ENCODE assay signal across 8 mouse cellular contexts in the genomic region with DNA sequence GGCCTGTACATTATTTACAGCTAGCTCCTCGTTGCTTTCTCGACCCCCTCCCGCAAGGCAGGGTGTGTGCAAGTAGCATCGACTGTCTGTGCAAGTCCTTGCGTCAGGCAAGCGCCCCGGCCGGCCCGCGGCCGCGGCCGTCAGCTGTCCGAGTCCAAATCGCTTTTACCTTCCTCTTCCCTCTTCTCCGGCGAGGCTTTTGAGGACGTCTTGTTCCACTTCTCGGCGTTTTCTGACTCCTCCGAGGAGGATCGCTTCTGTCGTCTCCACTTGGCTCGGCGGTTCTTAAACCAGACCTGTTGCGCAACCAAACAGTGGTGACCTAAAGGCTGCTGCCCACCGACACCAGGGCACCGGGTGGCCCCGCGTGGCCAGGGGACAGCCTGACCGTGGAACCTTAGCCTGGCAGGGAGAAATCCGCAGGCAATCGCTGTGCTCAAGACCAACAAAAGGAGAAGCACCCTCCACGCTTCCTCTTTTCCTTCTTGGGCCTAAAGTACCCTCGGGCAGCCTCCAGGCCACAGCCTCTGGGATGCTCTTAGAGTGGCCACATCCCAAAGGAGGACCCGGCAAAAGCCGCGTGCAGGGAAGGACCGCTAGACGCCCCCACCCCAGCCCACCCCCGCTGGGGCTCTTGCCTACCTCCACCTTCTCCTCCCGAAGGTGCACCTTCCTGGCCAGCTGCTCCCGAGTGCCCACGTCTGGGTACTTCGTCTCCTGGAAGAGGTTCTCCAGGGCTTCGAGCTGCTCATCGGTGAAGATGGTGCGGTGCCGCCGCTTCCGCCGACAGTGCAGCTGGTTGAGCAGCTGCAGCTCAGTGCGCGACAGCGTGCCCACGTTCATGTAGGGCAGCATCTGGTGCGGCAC. TPM values are rescaled to one million over a fixed set of nuclear protein-coding genes. Genes with fewer than 3 reads are reported as not detected.
DNase-seq lines count a peak whose midpoint lies in the region; ATAC-seq and TF ChIP-seq lines count a peak whose summit lies in the region.

No protein-coding gene starts in this region.

- no peaks in the 10 kb centered on the region for H3K36me3 ChIP-seq in kidney, postnatal 0 days (ENCODE audit: insufficient read depth, low read length)
- no peaks in the 10 kb centered on the region for H3K36me3 ChIP-seq in hindbrain, embryonic 14.5 days (replicated peaks; ENCODE audit: control insufficient read depth, insufficient read depth)
- H3K36me3 ChIP-seq in midbrain, embryonic 14.5 days (ENCODE audit: control insufficient read depth, insufficient read depth, low read length), result no peaks in the 10 kb centered on the region

- ATAC-seq in kidney, postnatal 0 days (replicated peaks; ENCODE audit: low FRiP score, low read depth), result no peak
- ATAC-seq in hindbrain, embryonic 14.5 days (ENCODE audit: low FRiP score), result peak; percentile 21; the same call in 1 of the 2 replicates
- ATAC-seq in midbrain, embryonic 14.5 days (ENCODE audit: low FRiP score, low TSS enrichment), result no peak; the same call in 1 of the 2 replicates

- DNase-seq in kidney, postnatal 0 days (ENCODE audit: low spot score), result peak; percentile 42
- no peak for DNase-seq in kidney, adult 18-20 months
- peak; percentile 68 for DNase-seq in embryo, embryonic 9.5 days (ENCODE audit: extremely low spot score)
- DNase-seq in hindbrain, embryonic 14.5 days (ENCODE audit: low spot score), result peak; percentile 45
- peak; percentile 64 for DNase-seq in midbrain, embryonic 14.5 days
- no peak for DNase-seq in urinary bladder, adult 18-20 months (ENCODE audit: low spot score in 2 of 2)
- no peak for DNase-seq in spleen, adult 12 weeks (ENCODE audit: low spot score)
- DNase-seq in Muller cell, postnatal 12 days (ENCODE audit: inconsistent ontology term), result no peak

- no peak overlapping the region for H3K9ac ChIP-seq in kidney, postnatal 0 days (ENCODE audit: low read depth, low read length)
- H3K9ac ChIP-seq in hindbrain, embryonic 14.5 days, result no peak overlapping the region
- H3K9ac ChIP-seq in midbrain, embryonic 14.5 days (replicated peaks; ENCODE audit: low read length), result no peak overlapping the region

- peaks cover 61% of the 10 kb centered on the region for H3K27me3 ChIP-seq in kidney, postnatal 0 days (ENCODE audit: insufficient read depth, low read length)
- H3K27me3 ChIP-seq in hindbrain, embryonic 14.5 days (ENCODE audit: control insufficient read depth, insufficient read depth, low read length), result peaks cover 82% of the 10 kb centered on the region
- peaks cover 76% of the 10 kb centered on the region for H3K27me3 ChIP-seq in midbrain, embryonic 14.5 days (ENCODE audit: control insufficient read depth, insufficient read depth, low read length)

- H3K27ac ChIP-seq in kidney, postnatal 0 days, result no peak overlapping the region
- H3K27ac ChIP-seq in hindbrain, embryonic 14.5 days, result no peak overlapping the region
- no peak overlapping the region for H3K27ac ChIP-seq in midbrain, embryonic 14.5 days (replicated peaks; ENCODE audit: low read depth, low read length)

- H3K4me1 ChIP-seq in kidney, postnatal 0 days (replicated peaks; ENCODE audit: insufficient read depth, low read length), result peaks cover 5% of the 10 kb centered on the region; the same call in 1 of the 2 replicates
- H3K4me1 ChIP-seq in hindbrain, embryonic 14.5 days (replicated peaks; ENCODE audit: control insufficient read depth, insufficient read depth, low read length), result peaks cover 18% of the 10 kb centered on the region
- H3K4me1 ChIP-seq in midbrain, embryonic 14.5 days (ENCODE audit: control insufficient read depth, insufficient read depth, low read length), result 0 out of 2 replicates have a peak, but pooled peaks cover 22% of the 10 kb centered on the region

- no peaks in the 10 kb centered on the region for H3K9me3 ChIP-seq in kidney, postnatal 0 days (replicated peaks; ENCODE audit: low read length)
- no peaks in the 10 kb centered on the region for H3K9me3 ChIP-seq in hindbrain, embryonic 14.5 days (ENCODE audit: control insufficient read depth, low read length)
- no peaks in the 10 kb centered on the region for H3K9me3 ChIP-seq in midbrain, embryonic 14.5 days (ENCODE audit: control insufficient read depth, low read length)

- TF ChIP-seq CTCF in kidney, postnatal 0 days (IDR thresholded peaks at IDR 0.05; ENCODE audit: low read depth), result no peak

- peak overlapping the region; percentile 92 for H3K4me2 ChIP-seq in kidney, postnatal 0 days (ENCODE audit: low read length)
- H3K4me2 ChIP-seq in hindbrain, embryonic 14.5 days (replicated peaks), result peak overlapping the region; percentile 11; the same call in 1 of the 2 replicates
- peak overlapping the region; percentile 59; the same call in 1 of the 2 replicates for H3K4me2 ChIP-seq in midbrain, embryonic 14.5 days (ENCODE audit: low read length)

- WGBS in kidney, postnatal 0 days, result 2% methylated on average over 57 of the region's 57 CpGs
- WGBS in hindbrain, embryonic 14.5 days, result 1% methylated on average over 57 of the region's 57 CpGs
- WGBS in midbrain, embryonic 14.5 days, result under 1% methylated on average over 57 of the region's 57 CpGs

- H3K4me3 ChIP-seq in kidney, postnatal 0 days (replicated peaks; ENCODE audit: low read depth, low read length), result 0 out of 2 replicates have a peak overlapping the region, but pooled peaks have one; percentile 53
- H3K4me3 ChIP-seq in hindbrain, embryonic 14.5 days (replicated peaks; ENCODE audit: low read length), result no peak overlapping the region
- peak overlapping the region; percentile 10; the same call in 1 of the 2 replicates for H3K4me3 ChIP-seq in midbrain, embryonic 14.5 days (replicated peaks; ENCODE audit: low read depth, low read length)

RNA-seq across cellular contexts. Expression of a gene that starts 1.5 kb away (rescaled TPM):
- polyA plus RNA-seq in kidney, postnatal 0 days (2015; fragmentation: Nextera tagmentation; extraction: Ambion mirVana), result not detected in 2 replicates
- not detected in 2 replicates for polyA plus RNA-seq in hindbrain, embryonic 14.5 days (2014; fragmentation: Nextera tagmentation; extraction: Ambion mirVana)
- not detected in 2 replicates for polyA plus RNA-seq in midbrain, embryonic 14.5 days (2014; fragmentation: Nextera tagmentation; extraction: Ambion mirVana)

Comparison
In these comparisons a context has a peak if more than half of its experiments do, and no peak if none do; other contexts are left out.
1. DNase-seq: peak in kidney, postnatal 0 days (single experiment), embryo, embryonic 9.5 days (single experiment), hindbrain, embryonic 14.5 days (single experiment) and midbrain, embryonic 14.5 days (single experiment); none in kidney, adult 18-20 months (single experiment), urinary bladder, adult 18-20 months (0 of 2), spleen, adult 12 weeks (single experiment) and Muller cell, postnatal 12 days (single experiment).
2. H3K4me2 ChIP-seq: peak in every context shown above with its lines; median percentile 92 in kidney, postnatal 0 days; 59 in midbrain, embryonic 14.5 days; 11 in hindbrain, embryonic 14.5 days.